Mouse (Mus musculus) ES-Bruce4 (cell line): ENCODE results near the gene Ninj1. TPM values are rescaled to one million over a fixed set of nuclear protein-coding genes. Genes with fewer than 3 reads are reported as not detected.
A peak's percentile ranks its signal among the peaks of the same experiment; 100 is the strongest.

Experiments used
- H3K27ac ChIP-seq: 2 replicates; pipeline ENCODE4 v1.5.1; 2012; ENCODE audit warnings: low read length, inconsistent platforms; ENCODE audit not compliant: insufficient read depth
- H3K27me3 ChIP-seq: 2 replicates; pipeline ENCODE4 v1.6.1; 2012; ENCODE audit warnings: mild to moderate bottlenecking, low read length, inconsistent platforms; ENCODE audit not compliant: control insufficient read depth, poor library complexity, insufficient read depth, severe bottlenecking
- H3K36me3 ChIP-seq: 2 replicates; pipeline ENCODE4 v1.6.1; 2012; ENCODE audit warnings: inconsistent platforms, mild to moderate bottlenecking, low read length, moderate library complexity; ENCODE audit not compliant: control insufficient read depth, poor library complexity, insufficient read depth, severe bottlenecking
- H3K4me1 ChIP-seq: one replicate; pipeline ENCODE4 v1.8.1; 2011; ENCODE audit warnings: low read length; ENCODE audit not compliant: control insufficient read depth, insufficient read depth
- H3K4me3 ChIP-seq: 2 replicates; pipeline ENCODE4 v1.5.1; 2011; ENCODE audit warnings: low read depth, mild to moderate bottlenecking, low read length
- H3K9ac ChIP-seq: 2 replicates; pipeline ENCODE4 v1.6.1; 2012; ENCODE audit warnings: low read depth, mild to moderate bottlenecking, inconsistent platforms; ENCODE audit not compliant: poor library complexity, severe bottlenecking
- H3K9me3 ChIP-seq: replicated peaks from 2 replicates; pipeline ENCODE4 v1.6.1; 2012; ENCODE audit warnings: mild to moderate bottlenecking, low read length, inconsistent platforms; ENCODE audit not compliant: control insufficient read depth, poor library complexity, insufficient read depth, severe bottlenecking
- CTCF ChIP-seq: IDR thresholded peaks from one replicate; pipeline ENCODE4 v1.8.1; 2011; ENCODE audit warnings: low read depth, low read length
- EP300 ChIP-seq: IDR thresholded peaks from 2 replicates; pipeline ENCODE4 v1.6.1; 2011; ENCODE audit warnings: low read depth, low read length; ENCODE audit not compliant: insufficient read depth
- POLR2A ChIP-seq: IDR thresholded peaks from one replicate; pipeline ENCODE4 v1.8.1; 2011; ENCODE audit warnings: low read length; ENCODE audit not compliant: insufficient read depth
- polyA plus RNA-seq: library from polyadenylated mRNA; stranded (reverse); fragments of >200 nt; gene quantifications from 2 replicates; pipeline ENCODE4 v1.2.4, GENCODE M21; 2011; ENCODE audit warnings: low read depth; ENCODE audit not compliant: missing spikeins, insufficient read depth, insufficient read length

The Ninj1 gene
- polyA plus RNA-seq, 1 experiment, result 30.0 TPM

- Histone ChIP-seq H3K9ac (no peak overlapping the region), H3K9me3 (no peaks in the 10 kb centered on the region), H3K27ac (no peak overlapping the region), H3K27me3 (no peaks in the 10 kb centered on the region), H3K36me3 (no peaks in the 10 kb centered on the region), H3K4me3 (no peak overlapping the region), H3K4me1 (peaks cover 6% of the 10 kb centered on the region)
- no peak for TF ChIP-seq POLR2A
These were observed 11.8 kb upstream of the Ninj1 start for GRCm38 (mm10) chr13:49175509-49175908.

- no peak overlapping the region for H3K27ac ChIP-seq
- peaks cover 13% of the 10 kb centered on the region for H3K4me1 ChIP-seq
- TF ChIP-seq POLR2A, result no peak
- TF ChIP-seq CTCF, result no peak
- TF ChIP-seq EP300, result no peak
- no peaks in the 10 kb centered on the region for H3K36me3 ChIP-seq
- no peak overlapping the region for H3K9ac ChIP-seq
- H3K4me3 ChIP-seq, result no peak overlapping the region
- H3K9me3 ChIP-seq, result no peaks in the 10 kb centered on the region
- H3K27me3 ChIP-seq, result no peaks in the 10 kb centered on the region
These were observed 8.3 kb upstream of the Ninj1 start for GRCm38 (mm10) chr13:49178839-49179585.

GRCm38 (mm10) chr13:49180274-49180673, 7.0 kb upstream of the Ninj1 start:
- TF ChIP-seq POLR2A (no peak), CTCF (no peak), EP300 (no peak)
- Histone ChIP-seq H3K9me3 (no peaks in the 10 kb centered on the region), H3K4me3 (no peak overlapping the region), H3K9ac (no peak overlapping the region), H3K27ac (no peak overlapping the region), H3K27me3 (no peaks in the 10 kb centered on the region), H3K36me3 (no peaks in the 10 kb centered on the region), H3K4me1 (peaks cover 13% of the 10 kb centered on the region)

- no peaks in the 10 kb centered on the region for H3K36me3 ChIP-seq
- TF ChIP-seq CTCF (no peak), EP300 (no peak), POLR2A (no peak)
- no peak overlapping the region for H3K27ac ChIP-seq
- H3K4me3 ChIP-seq, result no peak overlapping the region
- no peak overlapping the region for H3K9ac ChIP-seq
- H3K9me3 ChIP-seq, result no peaks in the 10 kb centered on the region
- no peaks in the 10 kb centered on the region for H3K27me3 ChIP-seq
- H3K4me1 ChIP-seq, result peaks cover 13% of the 10 kb centered on the region
These were observed 6.6 kb upstream of the Ninj1 start for GRCm38 (mm10) chr13:49180691-49181090.

- Histone ChIP-seq H3K36me3 (no peaks in the 10 kb centered on the region), H3K27ac (no peak overlapping the region), H3K4me3 (no peak overlapping the region), H3K9ac (no peak overlapping the region), H3K4me1 (peaks cover 13% of the 10 kb centered on the region), H3K27me3 (no peaks in the 10 kb centered on the region), H3K9me3 (no peaks in the 10 kb centered on the region)
- peak; percentile 98 for TF ChIP-seq EP300
- TF ChIP-seq CTCF, result no peak
- no peak for TF ChIP-seq POLR2A
These were observed 5.8 kb upstream of the Ninj1 start for GRCm38 (mm10) chr13:49181411-49181984.

GRCm38 (mm10) chr13:49183161-49183560, 4.1 kb upstream of the Ninj1 start:
- no peak overlapping the region for H3K27ac ChIP-seq
- H3K4me3 ChIP-seq, result no peak overlapping the region
- TF ChIP-seq CTCF (no peak), EP300 (no peak), POLR2A (no peak)
- H3K36me3 ChIP-seq, result no peaks in the 10 kb centered on the region
- H3K9me3 ChIP-seq, result no peaks in the 10 kb centered on the region
- no peaks in the 10 kb centered on the region for H3K27me3 ChIP-seq
- H3K4me1 ChIP-seq, result peaks cover 13% of the 10 kb centered on the region
- H3K9ac ChIP-seq, result no peak overlapping the region
